Mouse (Mus musculus): ENCODE measurements around the gene Sult1a1.

Gene Sult1a1

DNA sequence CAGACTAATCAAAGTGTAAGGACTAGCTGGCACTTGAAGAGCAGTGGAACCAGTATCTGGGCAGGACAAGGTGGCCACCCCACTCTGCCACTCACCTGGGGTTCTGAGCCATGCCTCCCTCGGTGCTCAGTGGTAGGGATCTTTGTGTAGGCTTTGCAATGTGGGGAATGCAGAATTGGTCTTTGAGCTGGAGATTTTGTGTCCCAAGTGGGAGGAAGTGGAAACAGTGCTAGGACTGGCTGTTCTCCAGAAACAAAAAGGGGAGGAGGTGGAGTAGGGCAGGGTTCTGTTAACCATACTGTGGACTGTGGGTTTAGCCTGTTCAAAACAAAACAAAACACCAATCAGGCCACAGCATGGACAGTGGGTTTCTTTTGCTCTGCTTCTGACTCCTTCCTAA, at the start of gene Sult1a1:
Gene Sult1a1 (minus strand): TSS at position 226 of the 400 bp plus-strand sequence.
- in situ Hi-C loops (cut with MboI) = no loop called here

DNA sequence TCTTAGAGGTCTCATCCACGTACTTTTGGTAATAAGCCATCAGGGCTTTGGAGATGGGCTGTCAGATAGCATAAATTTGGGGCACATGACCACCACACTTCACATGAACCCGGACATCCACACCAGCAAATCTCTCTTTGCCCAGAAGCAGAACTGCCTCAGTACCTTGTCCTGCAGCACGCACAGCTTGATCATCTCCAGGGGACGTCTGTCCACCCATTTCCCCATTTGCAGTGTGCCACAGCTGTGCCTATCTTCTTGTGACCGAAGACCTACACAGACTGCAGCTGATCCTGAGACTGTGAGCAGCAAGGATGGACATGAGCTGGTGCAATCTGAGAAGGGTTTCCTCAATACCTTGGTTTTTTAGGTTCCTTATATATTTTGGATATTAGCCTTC, 49.4 kb upstream of the Sult1a1 start:
- in situ Hi-C loops (cut with MboI) = no loop called here

DNA sequence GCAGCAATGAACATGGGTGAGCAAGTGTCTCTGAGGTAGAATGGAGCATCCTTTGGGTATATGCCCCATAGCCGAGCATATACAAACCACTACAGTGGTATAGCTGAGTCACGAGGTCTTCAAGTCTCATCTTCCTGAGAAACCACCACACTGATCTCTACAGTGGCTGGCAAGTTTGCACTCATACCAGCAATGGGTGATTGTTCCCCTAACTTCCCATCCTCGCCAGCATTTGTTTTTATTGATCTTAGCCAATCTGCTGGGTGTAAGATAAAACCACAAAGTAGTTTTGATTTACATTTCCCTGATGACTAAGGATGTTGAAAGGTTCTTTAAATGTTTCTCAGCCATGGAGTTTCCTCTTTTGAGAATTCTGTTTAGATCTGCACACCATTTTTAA, 48.8 kb upstream of the Sult1a1 start:
- in situ Hi-C loops (cut with MboI) = no loop called here

DNA sequence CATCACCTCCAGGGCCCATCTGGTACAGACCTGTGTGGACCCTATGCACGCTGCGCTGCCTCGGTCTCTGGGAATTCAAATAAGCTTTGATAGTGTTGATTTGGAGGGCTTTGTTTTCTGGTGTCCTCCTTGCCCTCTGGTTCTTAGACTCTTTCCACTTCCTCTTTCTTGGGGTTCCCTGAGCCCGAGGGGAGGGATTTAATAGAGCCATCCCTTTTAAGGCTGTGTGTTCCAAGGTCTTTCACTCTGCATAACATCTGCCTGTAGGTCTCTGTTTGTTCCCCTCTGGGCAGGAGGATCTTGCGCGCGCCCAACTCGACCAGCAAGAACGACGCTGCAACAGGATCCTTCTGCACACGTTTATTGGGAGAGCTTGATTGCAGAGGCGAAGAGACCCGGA, 45.4 kb upstream of the Sult1a1 start:
- in situ Hi-C loops (cut with MboI) = no loop called here

DNA sequence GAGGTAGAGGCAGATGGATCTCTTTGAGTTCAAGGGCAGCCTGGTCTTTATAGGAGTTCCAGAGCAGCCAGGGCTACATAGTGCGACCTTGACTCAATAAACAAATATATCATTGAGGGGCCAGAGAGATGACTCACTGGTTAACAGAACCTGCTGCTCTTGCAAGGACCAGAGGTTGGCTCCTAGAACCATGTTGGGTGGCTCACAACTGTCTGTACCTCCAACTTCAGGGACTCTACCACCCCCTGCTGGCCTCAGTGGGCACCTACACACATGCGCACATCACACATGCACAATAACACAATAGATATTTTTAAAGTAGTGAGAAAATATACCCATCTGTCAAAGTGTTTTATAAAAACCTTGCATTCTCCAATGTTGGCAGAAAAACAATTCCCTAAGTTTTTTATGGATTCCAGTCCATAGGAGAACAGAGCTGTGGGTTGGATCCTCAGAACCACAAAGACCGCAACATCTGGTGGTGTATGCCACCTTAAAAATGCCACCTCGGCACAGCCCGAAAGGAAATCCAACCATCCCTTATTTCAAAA, 42.6 kb upstream of the Sult1a1 start:
- in situ Hi-C loops (cut with MboI) = no loop called here

DNA sequence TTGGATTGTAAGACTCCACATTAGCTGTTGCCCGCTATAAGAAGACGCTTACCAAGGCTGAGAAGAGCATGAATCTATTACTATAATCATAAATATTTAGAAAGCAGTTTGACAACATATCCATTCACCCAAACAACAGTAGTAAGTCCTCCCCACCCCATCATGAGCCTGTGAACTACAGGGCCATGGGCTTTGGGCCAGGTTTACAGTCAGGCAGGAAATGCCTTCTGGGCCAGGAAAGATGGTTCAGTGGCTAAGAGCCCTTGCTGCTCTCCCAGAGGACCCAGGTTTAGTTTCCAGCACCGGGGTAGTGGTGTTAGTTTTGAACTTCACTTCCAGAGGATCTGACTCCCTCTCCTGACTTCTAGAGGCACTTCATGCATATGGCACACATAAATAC, 41.3 kb upstream of the Sult1a1 start:
- in situ Hi-C loops (cut with MboI) = no loop called here

DNA sequence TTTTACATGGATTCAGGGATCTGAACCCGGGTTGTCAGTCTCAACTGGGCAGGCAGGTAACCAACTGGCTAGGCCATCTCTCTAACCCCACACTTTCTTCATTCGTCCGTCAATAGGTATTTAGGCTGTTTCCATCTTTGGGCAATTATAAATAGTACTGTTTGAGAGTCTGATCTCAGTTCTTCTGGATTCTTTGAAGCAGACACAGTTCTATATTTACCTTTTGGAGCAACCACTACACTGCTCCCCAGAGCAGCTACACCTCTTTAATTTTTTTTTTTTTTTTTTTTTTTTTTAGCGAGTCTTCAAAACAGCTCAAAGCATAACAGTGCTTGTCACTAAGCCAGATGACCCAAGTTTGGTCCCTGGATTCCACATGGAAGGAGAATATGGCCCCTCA, 39.4 kb upstream of the Sult1a1 start:
- in situ Hi-C loops (cut with MboI) = no loop called here

DNA sequence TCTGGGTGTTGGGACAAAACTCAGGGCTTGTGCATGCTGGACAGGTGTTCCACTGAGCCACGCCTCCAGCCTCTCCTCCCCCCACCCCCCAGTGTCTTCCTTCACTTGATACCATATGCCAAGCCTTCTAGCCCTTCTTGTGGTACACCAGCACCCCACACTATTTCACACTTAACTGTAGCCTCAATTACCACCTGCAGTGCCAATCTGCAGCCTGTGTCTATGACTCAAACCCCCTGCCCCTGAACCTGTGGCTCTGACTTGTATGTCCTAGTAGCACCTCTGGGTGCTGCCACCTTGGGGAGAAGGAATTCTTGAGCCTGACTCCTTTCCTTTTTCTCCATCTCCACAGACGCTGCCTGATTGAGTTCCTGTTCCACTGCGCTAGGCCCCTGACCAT, 35.7 kb upstream of the Sult1a1 start:
- in situ Hi-C loops (cut with MboI) = no loop called here

DNA sequence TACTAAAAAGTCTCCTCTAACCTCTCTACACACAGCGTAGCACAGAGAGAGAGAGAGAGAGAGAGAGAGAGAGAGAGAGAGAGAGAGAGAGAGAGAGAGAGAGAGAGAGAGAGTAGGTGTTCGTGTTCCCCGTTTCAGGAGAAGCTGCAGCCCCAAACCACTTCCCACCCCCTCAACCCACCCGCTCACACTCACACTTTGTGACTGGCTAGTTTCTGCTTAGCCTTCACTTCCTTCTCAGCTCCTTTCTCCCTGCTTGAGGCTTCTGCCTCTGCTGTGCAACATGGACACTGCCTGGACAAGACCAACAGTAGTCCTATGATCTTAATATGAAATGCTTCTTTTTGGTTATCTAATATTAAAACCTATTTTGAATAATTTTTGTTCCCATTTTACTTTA, 34.0 kb upstream of the Sult1a1 start:
- in situ Hi-C loops (cut with MboI) = no loop called here

DNA sequence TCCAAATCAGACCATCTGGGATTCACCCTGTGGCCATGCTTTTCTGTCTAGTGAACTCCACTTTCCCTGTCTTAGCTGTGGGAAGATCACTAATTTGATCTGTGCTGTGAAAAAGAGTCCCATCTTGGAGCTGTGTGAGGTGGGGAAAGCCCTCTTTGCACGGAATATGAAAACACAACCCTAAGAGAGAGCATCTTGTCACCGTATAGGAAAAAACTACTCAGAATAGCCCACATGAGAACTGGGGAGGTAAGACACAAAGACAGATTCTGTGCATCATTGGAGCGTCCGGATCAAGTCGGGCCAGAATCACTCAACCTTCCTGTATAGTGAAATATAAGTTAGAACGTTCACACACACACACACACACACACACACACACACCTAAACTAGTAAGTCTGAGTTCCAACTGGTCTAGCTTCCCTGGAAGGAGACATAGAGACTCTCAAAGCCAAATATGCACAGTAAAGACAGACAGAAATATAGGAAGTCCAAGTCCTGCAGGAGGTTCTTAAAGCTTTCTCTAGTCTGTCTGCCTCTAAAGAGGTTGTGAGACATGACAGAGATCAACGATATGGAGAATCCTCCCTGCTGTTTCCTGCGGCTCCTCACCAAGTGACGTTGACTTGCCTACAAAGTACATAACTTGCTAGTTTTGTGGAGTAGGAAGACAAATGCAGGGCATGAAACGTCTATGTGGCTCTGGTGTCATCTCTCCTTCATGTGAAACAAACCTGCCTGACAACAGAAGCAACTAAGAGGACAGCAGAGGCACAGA, 32.1 kb upstream of the Sult1a1 start:
- in situ Hi-C loops (cut with MboI) = no loop called here

DNA sequence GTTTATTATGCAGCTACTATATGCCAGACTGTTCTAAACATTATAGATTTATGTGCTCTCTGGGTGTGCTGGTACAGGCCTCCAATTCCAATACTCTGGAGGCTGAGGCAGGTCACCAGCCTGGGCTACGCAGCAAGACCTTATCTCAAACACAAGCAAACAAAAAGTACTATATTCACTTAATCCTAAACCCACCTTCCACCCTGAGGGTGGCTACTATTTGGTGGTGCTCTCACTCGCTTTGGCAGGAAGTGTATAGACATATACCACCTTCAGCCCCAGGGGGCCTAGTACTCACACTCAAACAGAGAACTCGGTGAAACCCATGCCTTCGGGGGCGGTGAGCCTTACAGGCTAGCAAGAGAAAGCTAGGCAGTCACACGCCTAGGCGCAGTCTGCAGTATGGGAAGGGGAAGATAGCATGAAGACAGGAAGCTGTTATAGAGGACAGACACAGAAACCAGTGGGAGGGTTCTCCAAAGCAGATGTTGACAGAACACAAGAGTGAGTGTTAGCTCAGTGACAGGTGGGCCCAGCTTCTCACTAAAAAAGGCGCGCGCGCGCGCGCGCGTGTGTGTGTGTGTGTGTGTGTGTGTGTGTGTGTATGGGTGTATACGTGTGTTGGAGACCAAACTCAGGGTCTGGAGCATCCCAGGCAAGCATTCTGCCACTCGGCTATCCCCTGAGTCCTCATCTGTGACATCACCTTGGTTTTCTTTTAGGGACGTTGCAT, 31.4 kb upstream of the Sult1a1 start, which contains the start of gene Coro1a:
Gene Coro1a (minus strand): TSS at position 346 of the 733 bp plus-strand sequence.
- in situ Hi-C loops (cut with MboI) = no loop called here

DNA sequence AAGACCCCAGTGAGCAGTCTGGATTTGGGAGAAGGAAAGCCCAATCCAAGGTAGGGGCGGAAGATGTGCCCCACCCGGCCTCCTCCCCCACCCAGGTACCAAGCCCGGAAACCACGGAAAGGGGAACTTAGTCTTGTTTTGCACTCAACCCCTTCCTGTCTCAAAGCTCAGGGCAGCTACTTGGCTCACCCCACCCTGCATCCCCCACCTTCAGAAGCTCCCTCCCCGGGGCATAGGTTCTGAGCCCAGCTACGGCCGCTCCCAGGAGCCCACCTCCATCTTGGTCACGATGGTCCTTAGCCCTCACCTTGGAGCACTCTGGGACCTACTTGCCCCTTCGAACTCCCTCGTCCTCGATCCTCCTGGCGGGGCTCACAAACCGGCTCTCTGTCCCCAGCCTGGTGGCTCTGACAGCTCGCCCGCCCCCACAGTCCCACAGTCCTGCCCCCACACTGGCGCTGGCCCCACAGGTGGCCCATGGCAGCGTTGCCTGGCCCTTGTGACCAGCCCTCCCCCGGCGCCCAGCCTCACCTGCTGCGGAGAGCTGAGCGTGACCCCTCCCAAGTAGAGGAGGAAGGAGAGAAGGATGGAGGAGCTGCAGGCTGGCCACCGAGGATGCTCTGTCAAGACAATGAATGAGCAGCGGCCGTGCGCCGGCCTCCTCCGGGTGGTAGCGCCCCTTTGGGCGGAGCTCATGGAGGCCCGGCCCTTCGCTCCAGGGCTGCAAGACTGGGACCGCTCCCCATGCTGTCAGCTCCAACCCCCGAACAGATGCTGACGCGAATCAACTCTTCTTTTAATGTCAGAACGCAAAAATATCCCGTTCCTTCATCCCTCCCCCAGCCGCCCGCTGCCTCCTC, 28.1 kb upstream of the Sult1a1 start:
- in situ Hi-C loops (cut with MboI) = no loop called here

DNA sequence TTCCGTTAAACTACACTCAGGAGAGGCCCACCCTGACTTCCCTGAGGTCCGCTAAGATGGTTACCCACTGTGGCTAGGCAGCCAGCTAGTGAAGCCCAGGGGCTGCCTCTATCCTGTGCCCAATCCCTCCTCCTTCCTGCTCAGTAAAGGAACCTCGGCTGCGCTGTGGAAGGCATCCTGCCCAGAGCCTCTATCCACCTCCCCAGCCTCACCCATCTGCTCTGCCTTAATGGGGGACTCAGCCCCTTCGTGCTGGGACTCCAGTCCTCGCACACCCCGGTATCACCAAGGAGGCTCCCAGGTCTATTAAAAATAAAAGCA, 27.5 kb upstream of the Sult1a1 start:
- in situ Hi-C loops (cut with MboI) = no loop called here

DNA sequence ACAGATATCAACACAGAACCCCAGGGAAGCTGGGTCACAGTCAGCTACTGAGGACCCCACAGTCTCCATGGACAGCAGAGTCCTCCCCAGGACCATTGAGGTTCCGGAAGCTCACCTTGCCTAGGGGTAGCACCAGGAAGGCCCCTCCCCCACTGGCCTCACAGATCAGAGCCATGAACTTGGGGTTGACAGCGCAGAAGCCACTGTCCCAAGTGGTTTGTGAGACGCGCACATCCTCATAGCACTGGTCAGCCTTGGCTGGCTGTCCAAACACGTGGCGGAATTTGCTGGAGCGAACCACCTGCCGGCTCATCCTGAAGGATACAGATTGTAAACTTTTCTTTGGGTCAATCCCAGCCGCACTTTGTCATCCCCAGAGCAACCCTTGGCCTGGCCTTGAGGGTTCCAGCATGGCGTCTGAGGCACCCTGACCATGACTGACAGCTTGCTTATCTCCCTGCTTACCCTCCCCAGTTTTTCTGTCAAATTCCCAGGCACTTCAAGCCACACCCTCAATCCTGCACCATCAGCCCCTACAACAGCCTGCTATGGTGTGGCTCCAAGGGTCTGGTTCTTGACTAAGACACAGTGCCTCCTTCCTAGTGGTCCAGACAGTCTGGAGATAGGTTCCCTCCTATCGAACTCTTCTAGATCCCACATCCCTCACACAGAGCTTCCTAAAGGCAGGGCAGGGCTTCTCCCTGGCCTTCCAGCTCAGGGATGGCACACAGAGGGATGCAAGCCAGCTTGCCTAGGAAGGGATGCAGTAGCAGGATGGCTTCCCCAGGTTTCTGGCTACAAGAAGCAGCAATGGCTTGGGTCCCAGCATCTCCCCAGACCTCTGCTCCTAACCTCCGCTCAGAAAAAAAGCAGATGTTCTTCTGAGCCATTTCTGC, 26.9 kb upstream of the Sult1a1 start:
- in situ Hi-C loops (cut with MboI) = no loop called here

DNA sequence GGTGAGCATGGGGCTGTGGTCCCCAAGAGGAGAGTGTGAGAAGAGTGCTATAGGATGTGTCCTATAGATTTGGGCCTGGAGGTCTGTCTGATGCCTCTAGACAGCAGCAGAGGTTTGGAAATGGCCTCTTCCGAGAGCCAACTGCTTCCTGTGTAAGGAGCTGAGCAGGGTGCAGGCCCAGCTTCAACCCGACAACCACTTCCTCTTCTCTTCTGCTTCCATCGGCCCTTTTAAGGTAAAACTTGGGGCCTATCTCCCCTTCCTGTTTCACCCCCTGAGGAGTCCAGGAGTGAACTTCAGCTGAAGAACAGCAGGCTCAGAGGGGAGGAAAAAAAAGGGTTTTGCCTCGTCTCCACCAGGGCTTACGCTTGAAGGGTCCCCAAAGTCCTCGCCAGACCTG, 26.1 kb upstream of the Sult1a1 start:
- in situ Hi-C loops (cut with MboI) = no loop called here

DNA sequence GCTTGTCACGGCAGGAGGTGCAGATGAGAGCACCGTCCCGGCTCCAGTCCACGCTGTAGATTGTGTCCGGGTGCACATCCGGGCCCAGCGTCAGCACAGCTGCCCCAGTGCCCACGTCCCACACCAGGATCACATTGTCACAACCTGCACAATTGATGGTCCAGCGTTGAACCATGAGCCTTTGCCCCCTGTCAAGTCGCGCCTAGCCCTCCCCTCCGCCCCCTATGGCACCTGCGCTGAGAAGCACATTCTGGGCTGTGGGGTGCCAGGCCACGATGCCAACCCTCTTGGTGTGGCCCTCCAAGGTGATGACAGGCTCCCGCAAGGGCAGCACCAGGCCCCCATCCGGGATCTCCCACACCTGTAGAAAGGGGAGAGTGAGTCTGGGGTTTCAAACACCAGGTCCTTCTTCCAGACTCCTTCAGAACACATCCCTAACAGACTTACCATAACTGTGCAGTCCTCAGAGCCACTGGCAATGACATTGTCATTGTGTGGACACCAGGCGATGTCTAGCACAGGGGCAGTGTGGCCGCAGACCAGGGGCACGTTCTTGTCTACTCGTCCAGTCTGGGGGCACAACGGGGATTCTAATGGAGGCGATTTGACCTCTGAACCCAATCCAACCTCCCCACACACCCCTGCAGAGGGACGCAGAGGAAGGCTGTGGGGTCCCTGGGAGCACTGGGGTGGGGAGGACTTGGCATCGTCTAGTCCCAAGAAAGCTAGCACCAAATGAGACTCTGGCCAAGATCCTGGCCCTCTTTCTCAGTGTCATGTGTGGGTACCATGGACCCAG, 25.5 kb upstream of the Sult1a1 start:
- in situ Hi-C loops (cut with MboI) = no loop called here

DNA sequence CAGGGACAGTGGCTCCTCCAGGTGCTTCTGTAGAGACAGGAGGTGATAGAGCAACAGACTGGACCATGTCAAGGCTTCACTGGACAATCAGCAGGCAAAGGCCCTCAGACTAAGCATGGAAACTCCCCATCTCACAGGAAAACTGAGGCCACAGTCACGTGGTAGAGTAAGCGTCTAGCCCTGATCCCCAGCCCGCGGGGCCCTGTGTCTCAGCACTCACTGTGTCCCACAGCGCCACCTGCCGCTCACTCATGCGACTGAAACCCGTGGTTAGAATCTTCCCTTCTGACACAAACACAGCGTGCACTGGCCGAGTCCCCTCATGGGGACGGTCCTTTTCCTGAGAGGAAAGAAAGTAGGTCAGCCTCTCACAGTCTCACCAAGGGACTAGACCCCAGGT, 24.8 kb upstream of the Sult1a1 start:
- in situ Hi-C loops (cut with MboI) = no loop called here

DNA sequence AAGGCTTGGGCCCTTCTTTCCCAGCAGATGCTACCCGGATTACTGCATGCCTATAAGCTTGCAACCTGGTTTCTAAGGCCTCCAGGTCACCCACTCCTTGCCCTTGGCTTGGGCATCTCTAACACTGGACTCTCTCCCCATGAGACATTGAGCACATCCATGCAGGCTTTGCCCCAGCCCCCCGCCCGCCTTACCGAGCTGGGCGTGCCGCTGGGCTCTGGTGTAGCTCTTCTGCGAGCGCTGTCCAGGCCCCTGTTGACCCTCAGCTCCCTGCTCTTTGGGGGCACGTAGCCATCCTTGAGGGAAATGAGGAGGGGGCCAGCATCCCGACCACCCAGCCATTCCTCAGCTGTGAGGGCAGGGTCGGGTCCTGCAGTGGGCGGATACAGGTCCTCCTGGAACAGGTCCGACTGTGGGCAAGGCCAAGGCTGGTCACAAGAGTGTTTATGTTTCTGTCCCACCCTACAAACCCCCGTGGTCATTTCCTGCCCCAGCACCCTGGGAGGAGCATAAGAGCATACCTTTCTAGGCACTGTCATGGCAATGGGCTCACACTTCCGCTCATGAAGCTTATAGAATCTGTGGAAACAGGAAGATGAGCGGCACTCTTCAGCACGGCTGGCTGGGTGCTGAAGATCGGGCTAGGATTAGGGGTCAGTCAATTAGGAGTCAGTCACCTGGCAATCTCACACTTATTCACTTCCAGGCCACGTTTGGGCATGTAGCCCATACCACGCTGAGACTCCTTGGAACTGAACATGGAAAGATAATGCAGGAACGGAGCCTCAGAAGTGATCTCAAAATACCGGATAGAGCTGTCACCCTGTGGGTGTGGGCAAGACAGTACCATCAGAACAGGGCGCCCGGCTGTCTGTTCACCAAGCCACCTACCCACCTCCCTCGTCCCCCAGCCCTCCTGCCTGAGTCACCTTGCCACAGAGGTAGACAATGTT, 24.1 kb upstream of the Sult1a1 start:
- in situ Hi-C loops (cut with MboI) = no loop called here

DNA sequence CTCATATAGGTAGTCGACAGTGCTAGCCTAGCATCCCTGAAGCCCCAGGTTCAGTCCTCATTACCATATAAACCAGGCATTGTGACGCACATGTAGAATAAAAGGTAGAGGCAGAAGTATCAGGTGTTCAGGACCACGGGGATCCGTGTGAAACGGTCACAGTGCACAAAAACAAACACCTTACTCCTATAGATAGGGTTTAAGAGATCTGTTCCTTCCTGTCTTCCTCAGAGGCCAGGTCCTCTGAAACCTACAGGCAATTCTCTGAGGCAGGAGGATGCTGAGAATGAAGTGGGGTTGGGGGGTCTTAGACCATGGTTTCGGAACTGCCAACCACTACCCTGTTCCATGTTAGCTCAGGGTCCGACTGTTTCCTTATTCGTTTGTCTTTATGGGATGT, 21.6 kb upstream of the Sult1a1 start:
- in situ Hi-C loops (cut with MboI) = loop anchor here (10.0 kb wide), 1 partner anchor 113 kb away; the partner anchor contains the start of genes Apobr and Cln3
